Mouse (Mus musculus): Measurements from ENCODE around the gene Abr.

Gene Abr

DNA sequence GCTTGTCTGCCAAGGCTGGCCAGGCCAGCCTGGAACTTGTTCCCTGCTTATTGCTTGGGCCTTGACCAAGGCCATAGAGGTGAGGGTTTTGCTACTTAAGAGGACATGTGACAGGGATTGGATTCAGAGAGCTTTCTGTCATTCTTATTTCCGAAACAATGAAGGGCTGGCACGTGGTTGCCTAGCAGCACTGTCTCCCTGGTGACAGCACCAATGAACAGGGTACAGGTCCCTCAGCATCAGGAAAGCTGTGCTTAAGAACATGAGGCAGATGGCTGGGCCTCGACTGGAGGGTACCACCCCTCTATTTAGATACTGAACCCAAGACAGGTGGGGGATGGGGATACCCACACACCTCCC, 171.9 kb downstream of the Abr start:
- no peak for DNase-seq

DNA sequence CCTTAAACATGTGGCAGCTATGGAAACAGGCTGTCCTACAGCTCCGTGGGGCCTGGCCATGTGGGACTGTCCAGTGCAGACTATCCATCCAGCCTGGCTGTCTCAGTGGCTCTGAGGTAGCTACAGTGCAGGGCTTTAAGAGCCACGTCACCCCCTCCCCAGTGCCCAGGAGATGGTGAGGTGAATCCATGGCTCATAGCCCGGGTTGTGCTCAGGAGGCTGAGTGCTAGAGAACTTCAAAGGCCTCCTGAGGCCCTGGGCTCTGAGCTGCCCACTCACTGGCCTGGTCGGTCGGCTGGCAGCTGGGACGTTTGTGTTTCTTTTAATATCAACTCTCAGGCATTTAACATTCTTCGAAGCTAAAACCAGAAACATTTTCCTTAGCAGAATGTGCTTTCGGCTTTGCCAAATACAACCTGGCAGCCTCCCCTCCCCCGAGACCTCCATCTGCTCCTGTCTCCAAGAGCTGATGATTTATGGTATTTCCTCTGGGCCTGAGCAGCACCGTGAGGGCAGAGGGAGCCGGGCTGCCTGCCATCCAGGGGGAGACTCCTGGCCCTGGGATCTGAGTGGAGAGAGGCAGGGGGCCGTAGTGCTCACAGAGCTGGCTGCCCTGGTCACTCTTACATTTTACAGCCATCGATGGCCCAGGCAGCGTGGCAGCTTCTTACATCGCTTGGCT, 172.5 kb downstream of the Abr start:
- DNase-seq: no peak

DNA sequence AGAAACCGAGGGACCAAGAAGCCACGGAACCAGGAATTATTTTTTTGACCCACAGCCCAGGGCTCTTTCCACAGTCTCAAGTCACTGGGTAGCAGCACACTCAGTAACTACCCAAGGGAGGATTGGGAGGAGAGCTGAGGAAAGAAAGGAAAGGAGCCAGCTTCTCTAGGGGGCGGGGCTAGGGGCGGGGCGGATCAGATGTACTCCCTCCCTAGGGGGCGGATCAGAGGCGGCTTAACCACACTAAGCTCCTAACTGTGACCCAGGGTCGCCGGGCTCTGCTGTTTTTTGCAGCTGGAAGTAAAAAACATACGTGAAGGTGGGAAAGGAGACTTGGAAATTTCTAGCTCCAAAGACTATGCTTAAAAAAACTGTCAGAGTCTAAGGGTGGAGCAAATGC, 175.9 kb downstream of the Abr start:
- no peak for DNase-seq

DNA sequence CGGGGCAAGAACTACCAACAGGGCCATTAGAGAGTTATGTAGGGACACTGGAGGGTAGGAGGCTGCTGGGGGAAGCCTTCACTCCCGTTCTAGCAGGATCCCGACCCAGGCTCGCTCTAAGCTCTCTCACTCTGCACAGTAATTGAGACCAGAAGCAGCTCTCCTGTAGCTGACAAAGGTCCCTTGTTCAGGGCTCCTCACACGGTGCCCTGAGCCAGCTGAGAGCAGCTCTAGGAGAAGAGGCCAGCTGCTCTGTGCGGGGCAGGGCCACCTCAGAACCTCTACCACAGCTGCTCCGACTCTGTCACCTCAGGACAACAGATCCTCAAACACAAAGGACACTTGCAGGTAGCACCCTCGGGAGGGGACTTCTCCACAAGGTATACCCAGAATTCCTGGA, 176.7 kb downstream of the Abr start:
- DNase-seq: no peak

DNA sequence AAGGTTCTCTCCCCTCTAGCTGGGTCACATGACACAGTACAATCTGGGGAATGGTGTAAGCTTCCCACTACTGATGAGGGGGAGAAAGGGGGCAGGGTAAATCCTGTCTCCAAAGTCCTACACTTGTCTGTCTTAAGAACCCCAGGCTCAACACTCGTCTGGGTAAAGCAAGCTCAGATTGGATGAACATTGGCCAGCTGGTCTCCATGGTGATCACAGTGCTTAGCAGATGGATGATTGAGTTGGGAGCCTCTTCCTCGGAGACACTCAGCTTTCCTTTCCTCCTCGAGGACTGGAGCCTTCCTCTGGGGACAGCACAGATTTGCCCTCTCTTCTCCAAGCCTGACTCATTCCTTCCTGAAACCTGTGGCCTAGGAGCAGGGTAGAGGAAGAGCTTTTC, 182.4 kb downstream of the Abr start:
- no peak for DNase-seq

DNA sequence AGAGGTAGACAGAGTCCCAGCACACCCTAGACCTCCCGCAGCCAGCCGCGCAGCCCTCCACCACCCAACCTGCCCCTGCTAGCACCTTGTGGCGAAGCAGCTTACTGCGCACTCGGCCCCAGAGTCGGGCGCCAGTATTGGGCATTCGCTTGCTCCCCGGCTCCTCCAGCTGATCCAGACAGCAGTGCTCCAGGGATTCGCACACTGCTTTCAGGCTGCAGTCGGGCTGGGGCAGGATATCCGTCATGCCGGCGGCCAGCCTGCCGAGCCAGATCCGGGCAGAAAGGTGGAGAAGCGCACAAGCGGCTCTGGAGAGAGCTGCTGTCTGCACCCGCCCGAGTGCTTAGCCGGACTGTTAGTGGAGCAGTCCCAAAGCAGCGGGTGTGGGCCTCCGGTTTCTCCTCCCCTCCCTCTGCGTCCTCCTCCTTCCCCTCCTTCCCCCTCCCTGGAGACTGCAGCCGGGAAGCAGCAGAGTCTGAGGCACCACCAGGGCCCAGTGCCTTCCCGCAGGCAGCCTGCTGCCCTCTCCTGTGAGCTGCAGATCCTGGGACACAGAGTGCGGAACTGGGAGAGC, 185.2 kb downstream of the Abr start:
- no peak for DNase-seq

DNA sequence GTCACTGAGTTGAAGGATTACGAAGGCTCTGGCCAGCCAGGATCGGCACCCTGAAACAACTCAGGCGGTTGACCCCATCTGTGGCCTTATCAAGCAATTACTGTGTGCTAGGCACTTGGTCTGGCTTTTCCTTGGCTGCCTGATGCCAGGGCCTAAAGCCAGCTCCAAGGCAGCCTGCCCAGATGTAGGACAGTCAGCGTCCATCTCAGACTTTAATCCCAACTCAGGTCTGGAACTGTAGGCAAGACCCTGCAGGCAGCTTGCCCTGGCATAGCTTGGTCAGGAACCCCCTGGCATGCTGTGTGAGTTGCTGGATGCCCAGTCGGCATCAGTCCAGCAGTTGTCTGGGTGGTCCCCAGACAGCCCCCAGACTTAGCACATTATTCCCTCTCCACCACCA, 186.1 kb downstream of the Abr start:
- DNase-seq: no peak

DNA sequence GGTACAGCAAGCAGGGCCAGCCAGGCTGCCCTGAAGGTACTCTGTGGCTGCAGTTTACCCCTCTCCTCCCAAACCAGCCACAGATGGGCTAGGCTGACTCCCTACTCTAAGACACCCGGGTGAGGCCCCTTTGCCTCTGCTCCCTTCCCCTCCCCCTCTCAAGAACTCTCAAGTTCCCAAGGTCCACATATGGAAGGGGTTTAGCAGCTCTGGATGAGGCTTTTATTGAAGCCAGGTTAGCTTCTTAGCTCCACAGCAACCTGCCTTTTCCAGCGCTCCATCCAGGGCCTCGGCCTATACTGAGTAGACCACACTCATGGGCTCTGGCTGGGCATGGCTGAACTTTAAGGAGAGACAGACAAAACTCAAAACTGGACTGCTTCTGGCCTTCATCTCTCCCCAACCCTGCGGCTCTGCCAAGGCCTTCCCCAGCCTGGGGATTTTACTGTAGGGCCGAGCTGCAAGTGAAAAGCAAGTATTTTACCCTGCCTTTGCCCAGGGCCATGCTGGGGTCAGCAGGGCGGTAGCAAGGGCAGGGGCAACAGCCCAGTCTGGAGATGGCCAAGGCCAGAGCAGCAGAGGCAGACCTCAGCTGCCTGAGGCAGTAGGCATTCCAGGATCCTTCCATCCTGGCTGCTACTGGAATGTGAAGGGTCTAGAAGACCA, 192.0 kb downstream of the Abr start:
- no peak for DNase-seq

DNA sequence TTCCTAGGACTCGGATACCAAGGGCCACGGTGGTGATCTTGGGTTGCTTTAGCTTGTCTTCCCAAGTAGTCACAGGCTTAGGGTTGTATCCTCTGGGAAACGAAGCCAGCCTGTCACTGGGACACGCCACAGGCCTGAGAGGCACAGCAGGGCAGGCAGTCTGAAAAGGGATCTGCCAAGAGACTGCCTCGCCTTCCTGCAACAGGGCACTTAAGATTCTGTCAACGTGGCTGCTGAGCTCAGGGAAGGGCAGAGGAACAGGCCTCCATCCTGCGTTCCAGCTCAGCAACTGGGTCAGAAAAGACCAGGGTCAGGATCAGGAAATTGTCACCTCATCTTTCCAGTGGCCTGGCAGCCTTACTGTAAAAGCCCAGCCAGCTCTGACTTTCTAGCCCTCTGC, 192.6 kb downstream of the Abr start:
- no peak for DNase-seq

DNA sequence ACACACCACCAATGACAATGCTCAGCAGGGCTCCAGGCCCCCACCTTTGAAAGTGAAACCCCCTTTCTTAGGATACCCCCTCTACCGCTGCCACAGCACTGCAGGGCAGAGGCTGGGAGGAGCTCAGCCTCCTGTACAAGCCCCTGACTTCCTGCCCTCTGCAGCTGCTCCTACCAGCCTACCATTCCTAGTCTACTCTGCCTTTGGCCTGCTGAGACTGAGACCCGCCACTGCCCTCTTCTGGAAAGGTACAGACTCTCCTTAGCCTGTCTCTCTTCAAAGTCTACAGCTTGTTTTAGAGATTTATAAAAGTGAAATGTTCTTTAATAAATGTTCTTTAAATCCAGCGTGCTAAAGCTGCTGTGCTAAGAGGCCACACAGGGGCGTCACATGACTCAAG, 193.1 kb downstream of the Abr start:
- DNase-seq: peak; percentile 75

DNA sequence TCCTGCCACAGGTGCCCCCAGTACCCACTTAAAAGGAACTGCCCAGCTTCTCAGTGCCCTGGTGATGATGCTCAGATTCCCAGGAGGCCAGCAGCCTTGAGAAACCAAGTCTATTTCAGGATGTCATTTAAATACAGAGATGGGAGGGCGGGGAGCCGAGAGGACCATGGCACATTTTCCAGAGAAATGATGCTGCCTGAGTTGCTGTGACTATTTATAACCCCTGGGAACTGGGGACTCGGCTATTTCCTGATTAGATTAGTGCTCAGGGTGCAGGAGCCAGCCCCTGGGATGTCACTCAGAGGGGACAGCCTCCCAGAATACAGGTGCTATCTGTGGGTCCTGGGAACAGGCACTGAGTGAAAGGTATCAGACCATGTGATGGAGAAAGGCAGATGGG, 194.3 kb downstream of the Abr start:
- DNase-seq: no peak

DNA sequence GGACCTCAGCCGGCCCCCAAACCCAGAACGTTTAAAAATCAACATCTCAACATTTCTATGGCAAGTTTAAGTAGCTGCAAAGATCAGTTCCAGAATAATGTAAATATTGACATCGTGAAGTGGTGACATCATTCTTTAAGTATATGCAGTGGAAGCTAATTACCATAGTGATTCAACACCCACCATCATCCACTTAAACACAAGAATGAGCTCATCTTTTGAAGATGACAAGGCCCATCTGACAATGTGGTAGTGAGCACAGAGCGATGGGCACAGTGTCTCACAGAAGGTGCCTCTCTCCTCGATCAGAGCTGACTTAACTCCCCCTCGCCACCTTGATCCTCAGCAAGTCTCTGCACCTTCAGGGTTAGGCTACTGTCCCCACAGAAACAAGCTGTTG, 196.4 kb downstream of the Abr start:
- no peak for DNase-seq

DNA sequence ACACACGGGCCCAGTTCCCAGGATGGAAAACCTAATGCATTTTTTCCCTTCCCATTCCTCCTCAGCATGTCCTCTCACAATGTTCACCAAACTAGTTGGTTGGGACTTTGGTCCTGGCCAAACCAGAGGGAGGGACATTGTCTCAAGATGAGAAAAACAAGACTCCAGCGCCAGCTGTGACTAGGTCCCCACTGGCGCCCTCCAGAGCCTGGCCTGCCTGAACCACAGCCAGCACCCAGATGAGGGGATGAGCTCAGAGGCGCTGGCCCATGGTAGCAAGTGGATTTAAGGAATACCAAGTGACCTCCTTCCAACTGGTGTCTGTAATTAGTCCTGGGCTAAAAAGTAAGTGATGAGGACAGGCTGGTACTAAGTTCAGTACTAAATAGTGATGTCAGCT, 201.2 kb downstream of the Abr start:
- no peak for DNase-seq

DNA sequence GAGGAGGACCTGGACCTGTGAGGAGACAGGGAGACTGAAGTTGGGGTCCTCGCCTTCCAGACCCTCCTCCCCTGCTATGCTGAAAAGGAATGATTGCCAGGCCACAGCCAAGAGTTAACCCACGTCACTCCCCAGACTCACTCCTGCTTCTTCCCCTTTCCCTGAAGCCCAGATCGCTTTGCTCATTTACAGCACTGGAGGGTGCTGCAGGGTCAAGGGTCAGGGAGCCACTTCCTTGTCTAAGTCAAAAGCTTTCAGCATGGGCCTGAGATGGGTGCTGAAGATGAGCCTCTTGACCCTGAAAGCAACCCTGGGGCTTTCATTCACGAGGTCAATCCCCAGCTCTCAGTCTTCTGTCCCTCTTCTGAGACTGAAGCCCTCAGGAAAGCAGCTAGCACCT, 202.9 kb downstream of the Abr start:
- DNase-seq: peak; percentile 44

DNA sequence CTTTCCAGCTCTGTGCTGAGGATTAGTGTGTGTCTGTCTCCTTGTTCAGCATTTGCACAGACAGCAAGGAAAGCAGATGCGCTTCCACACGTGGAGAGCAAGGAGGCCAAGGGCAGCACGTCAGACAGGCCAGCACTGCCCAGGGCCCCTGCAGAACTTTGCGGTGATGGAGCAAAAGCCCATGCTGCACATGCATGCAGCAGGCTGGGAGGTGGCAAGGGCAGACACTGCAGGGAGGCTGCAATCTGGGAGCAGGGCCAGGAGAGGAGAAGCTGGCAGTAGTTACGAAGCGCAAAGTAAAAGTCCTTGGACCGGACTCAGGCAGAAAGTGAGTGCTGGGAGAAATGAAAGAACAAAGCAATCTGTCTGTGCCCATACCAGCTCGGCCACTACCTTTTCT, 203.7 kb downstream of the Abr start:
- DNase-seq: no peak

DNA sequence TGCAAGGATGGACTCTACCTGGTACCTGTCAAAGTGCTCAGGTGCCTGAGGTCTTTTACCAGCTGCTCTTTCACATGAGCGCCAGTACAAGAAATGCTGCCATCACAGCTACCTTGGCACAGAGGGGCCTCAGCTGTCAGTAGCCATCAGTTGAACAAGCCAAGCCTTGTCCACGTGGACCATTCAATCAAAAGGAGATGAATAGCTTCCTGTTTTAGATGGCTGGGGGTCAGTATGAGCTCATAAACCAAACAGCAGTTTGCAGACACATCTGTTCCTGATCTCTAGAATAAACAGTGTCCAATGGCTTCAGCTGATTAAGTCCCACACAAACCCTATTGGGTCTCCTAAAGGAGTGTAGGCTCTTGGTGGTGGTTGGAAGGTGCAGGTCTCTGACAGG, 206.1 kb downstream of the Abr start:
- no peak for DNase-seq

DNA sequence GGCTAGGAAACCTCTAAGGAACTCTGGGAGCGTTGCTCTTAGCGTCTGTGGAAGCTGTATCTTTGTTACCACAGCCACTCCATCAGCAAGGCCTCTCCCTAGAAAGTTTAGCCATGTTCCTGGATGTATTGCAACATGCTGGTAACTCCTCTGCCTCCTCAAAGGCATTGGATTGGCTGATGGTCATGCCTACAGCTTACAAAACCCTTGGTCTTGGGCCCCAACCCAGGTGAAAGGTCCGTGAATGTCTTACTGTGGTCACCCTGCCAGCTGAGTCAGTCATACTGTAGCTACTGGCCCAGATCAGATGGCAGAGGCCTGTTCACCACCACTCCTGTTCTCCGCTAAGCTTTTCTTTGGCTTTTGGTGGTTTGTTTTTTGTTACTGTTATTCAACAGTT, 207.1 kb downstream of the Abr start:
- DNase-seq: no peak

DNA sequence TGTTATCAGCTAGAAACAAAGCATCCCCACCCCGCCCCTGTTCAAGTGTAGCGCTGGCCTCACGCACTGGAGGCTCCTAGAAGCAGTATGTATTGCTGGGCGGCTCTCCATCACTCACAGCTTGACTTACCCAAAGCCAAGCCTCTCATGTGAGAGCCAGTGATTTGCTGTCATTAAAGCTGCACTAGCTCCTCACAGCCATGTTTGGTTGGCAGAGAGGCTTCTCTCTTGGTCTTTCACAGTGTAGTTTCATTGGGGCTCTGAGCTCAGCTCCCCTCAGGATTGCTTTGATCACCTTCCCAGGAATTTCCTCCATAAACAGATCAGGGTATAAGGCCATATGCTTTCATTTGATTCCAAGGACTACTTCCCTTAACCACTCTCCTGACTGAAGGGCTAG, 208.9 kb downstream of the Abr start:
- no peak for DNase-seq

DNA sequence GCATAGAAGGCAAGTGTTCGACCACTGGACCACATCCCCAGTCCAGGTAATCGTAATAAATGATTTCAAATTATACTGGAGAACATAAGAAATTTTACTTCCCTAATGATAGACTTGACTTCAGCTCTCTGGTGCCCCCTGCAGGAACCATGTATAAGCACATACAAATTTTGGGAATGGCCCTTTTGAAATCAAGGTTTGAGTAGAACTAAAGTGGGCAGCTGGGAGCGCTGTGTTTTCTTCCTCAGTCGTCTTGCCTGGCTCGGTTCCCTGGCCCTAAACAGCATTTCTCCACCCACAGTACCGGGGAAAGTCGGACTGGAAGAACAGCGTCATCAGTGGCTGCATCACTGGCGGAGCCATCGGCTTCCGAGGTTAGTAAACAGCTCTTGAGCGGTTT, 211.3 kb downstream of the Abr start:
- DNase-seq: peak; percentile 58

DNA sequence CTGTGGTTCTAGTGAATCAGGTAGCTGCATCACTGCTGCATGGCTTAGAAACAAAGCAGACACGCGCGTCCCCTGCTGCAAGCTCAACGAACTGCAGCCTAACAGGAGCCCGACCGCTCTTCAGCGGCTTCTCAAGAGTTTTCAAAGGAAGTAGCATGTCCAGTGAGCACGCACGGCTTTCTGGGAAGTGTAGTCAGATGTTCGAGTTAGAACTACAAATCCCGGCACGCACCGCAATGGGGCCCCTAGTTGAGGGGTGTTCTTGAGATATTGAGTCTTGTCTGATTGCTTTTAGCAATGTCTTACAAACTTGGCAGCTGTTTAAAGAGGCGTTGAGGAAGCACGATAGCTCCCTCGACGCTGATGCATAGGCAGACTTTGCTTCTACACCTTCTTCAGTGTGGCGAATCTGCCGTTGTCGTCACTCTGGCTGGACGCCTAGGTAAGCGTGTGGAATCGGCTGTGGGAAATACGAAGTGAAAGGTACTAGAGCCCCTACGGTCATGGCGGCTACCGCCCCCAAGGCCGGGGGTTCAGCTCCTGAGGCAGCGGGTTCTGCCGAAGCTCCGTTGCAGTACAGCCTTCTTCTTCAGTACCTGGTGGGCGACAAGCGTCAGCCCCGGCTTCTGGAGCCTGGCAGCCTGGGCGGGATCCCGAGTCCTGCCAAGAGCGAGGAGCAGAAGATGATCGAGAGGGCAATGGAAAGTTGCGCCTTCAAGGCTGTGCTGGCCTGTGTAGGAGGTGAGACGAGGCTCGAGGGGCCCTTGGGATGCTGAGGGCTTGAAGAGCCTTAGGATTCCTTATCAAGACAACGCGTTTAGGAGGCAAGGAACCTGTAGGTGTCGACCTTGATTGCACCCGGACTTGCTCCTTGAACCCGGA, 215.2 kb downstream of the Abr start, which contains the start of gene Timm22:
Gene Timm22 (plus strand): TSS at position 251 of the 882 bp plus-strand sequence.
- DNase-seq: peak; percentile 98

DNA sequence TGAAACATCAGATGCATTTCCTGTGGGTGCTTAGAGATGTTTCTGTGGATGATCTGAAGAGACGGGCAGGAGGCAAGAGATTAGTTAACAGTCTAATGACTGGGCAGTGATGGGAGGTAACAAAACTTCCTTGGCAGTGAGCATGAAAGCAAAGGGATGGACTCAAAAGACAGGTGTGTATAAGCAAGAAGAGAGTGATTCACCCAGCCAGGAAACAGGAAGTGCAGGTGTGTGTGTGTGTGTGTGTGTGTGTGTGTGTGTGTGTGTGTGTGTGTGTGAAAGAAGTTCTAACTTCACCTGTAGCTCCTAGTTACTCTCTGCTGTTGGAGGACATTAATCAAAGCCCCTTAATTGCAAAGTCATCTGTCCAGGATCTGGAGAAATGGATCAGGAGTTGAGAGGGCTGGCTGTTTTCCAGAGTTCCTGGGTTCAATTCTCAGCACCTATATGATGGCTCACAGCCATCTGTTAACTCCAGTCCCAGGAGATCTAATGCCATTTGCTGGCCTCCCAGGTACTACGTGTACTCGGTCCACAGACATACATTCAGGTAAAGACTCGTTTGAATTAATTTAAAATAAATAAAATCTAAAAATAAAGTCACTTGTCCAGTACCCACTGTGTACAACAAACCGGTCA, 216.4 kb downstream of the Abr start:
- DNase-seq: peak; percentile 30

DNA sequence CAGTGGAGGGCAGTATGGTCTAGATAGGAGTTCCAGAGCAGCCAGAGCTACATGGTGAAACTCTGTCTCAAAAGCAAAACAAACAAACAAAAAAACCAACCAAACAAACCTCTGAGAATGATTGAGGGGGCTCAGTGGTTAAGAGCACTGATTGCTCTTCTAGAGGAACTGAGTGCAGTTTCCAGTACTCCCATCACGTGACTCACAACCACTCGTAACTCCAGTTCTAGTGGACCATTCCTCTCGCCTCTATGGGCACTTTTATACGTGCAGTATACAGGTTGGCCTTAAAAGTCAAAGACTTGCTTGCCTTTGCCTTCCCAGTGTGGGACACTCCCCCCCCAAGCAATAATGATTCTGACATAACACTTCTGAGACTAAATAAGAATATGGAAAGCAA, 217.0 kb downstream of the Abr start:
- no peak for DNase-seq

DNA sequence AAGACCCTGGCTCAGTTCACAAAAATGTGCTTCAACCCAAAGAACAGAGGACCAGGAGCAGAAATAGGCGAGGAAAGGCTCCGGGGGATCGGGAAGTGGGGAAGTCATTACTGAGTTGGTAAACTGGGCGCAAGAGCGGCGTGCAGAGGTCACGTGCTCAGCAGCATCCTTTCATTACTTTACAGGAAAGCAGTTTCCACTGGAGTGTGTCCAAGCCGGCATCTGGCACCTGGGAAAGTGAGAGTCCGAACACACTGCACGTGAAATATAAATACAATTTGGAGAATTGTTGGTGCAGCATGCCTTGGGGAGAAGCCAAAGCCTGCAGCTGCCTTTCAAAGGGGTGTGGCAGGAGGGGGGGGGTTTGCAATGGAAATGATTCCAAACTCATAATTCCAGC, 220.7 kb downstream of the Abr start:
- DNase-seq: no peak
